Mouse (Mus musculus) forebrain, postnatal 0 days (tissue): ENCODE measurements at regions not wholly inside any gene's neighbourhood (a gene's known extent, or its start where the extent isn't known, plus 50 kb on each side); places are given as distances from the start of the nearest gene placed in this dataset.

Experiments used
- ATAC-seq: fragments of 200-750 bp; cut with Nextera tagmentation; 2 replicates; pipeline ENCODE4 v1.8.0; 2017; ENCODE audit warnings: mild to moderate bottlenecking, moderate library complexity
- DNase-seq: peaks from one replicate; pipeline ENCODE4 v3.0.0-alpha.2; 2015
- H3K27ac ChIP-seq: fragments of 300-500 bp; sonication (generic); 2 replicates; pipeline ENCODE4 v1.5.1; 2014; ENCODE audit warnings: low read depth, mild to moderate bottlenecking, antibody characterized with exemption, low read length, moderate library complexity, mixed read lengths
- H3K27me3 ChIP-seq: fragments of 300-500 bp; sonication (generic); 2 replicates; pipeline ENCODE4 v1.6.1; 2014; ENCODE audit warnings: mild to moderate bottlenecking, low read length, mixed read lengths; ENCODE audit not compliant: insufficient read depth
- H3K36me3 ChIP-seq: fragments of 300-500 bp; sonication (generic); 2 replicates; pipeline ENCODE4 v1.6.1; 2014; ENCODE audit warnings: mild to moderate bottlenecking, moderate library complexity; ENCODE audit not compliant: insufficient read depth
- H3K4me1 ChIP-seq: fragments of 300-500 bp; sonication (generic); 2 replicates; pipeline ENCODE4 v1.6.1; 2014; ENCODE audit warnings: antibody characterized with exemption; ENCODE audit not compliant: insufficient read depth
- H3K4me2 ChIP-seq: fragments of 300-500 bp; sonication (generic); 2 replicates; pipeline ENCODE4 v1.6.1; 2014; ENCODE audit warnings: low read depth, mild to moderate bottlenecking, moderate library complexity
- H3K4me3 ChIP-seq: fragments of 300-500 bp; sonication (generic); 2 replicates; pipeline ENCODE4 v1.5.1; 2014; ENCODE audit warnings: low read depth, low read length, mixed read lengths
- H3K9ac ChIP-seq: fragments of 300-500 bp; sonication (generic); 2 replicates; pipeline ENCODE4 v1.6.1; 2014; ENCODE audit warnings: mild to moderate bottlenecking
- H3K9me3 ChIP-seq: fragments of 300-500 bp; sonication (generic); 2 replicates; pipeline ENCODE4 v1.6.1; 2016; ENCODE audit warnings: low read length
- CTCF ChIP-seq: sonication (generic); IDR thresholded peaks from 2 replicates; pipeline ENCODE4 v1.5.1; 2016; ENCODE audit warnings: antibody characterized with exemption, control low read depth, low read depth
- WGBS: fragments of 180-500 bp; shearing (Covaris S2); extraction: QIAGEN DNeasy Blood & Tissue Kit; methylation state at CpG from one replicate; pipeline ENCODE4 v1.1.7; 2014; 5-methylcytosine and 5-hydroxymethylcytosine counted together

DNA sequence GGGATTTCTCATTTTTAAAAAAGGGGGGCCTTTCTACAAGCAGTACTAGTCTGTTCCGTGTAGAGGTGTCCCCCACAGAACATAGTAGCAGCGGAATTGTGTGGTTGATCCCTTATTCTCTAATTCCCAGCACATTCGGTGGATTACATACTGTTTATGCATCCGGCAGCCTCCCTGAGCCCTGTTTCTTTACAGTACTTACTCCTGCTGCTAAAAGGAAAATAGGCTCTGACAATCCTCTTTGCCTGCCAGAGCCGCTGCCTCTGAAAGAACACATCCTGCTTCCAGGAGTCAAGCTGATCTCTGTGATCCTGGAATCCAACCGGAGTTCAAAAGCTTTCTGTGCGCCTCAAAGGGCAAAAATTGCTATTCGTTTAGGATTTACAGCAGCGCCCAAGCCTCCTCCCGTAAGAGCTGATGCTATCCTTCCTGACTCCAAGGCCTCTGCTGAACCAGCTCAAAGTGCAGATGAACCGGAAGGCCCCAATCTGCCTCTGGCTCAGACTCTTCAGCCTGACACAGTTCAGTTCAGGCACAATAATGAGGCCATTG, 936.6 kb downstream of the Ndufa4 start:
- H3K9ac ChIP-seq, result 0 out of 2 replicates have a peak overlapping the region, but pooled peaks have one; percentile 23
- WGBS, result 5% methylated on average over 11 of the region's 11 CpGs
- H3K4me3 ChIP-seq, result no peak overlapping the region
- H3K36me3 ChIP-seq, result no peaks in the 10 kb centered on the region
- 0 out of 2 replicates have a peak, but pooled peaks cover 5% of the 10 kb centered on the region for H3K4me1 ChIP-seq
- H3K27me3 ChIP-seq, result no peaks in the 10 kb centered on the region
- peak overlapping the region; percentile 69 for H3K27ac ChIP-seq
- no peaks in the 10 kb centered on the region for H3K9me3 ChIP-seq
- TF ChIP-seq CTCF, result no peak
- DNase-seq (peak; percentile 61), ATAC-seq (peak; percentile 83)
- H3K4me2 ChIP-seq, result peak overlapping the region; percentile 19; the same call in 1 of the 2 replicates

GRCm38 (mm10) chr6:10969841-10970536, 937.3 kb downstream of the Ndufa4 start:
- no peaks in the 10 kb centered on the region for H3K27me3 ChIP-seq
- no peak for TF ChIP-seq CTCF
- H3K36me3 ChIP-seq, result no peaks in the 10 kb centered on the region
- peak; percentile 92 for ATAC-seq
- H3K9me3 ChIP-seq, result no peaks in the 10 kb centered on the region
- H3K4me3 ChIP-seq, result no peak overlapping the region
- no peak overlapping the region for H3K9ac ChIP-seq
- DNase-seq, result peak; percentile 68
- peak overlapping the region; percentile 69 for H3K27ac ChIP-seq
- WGBS, result 7% methylated on average over 7 of the region's 7 CpGs
- H3K4me2 ChIP-seq, result 0 out of 2 replicates have a peak overlapping the region, but pooled peaks have one; percentile 18
- H3K4me1 ChIP-seq, result 0 out of 2 replicates have a peak, but pooled peaks cover 5% of the 10 kb centered on the region

DNA sequence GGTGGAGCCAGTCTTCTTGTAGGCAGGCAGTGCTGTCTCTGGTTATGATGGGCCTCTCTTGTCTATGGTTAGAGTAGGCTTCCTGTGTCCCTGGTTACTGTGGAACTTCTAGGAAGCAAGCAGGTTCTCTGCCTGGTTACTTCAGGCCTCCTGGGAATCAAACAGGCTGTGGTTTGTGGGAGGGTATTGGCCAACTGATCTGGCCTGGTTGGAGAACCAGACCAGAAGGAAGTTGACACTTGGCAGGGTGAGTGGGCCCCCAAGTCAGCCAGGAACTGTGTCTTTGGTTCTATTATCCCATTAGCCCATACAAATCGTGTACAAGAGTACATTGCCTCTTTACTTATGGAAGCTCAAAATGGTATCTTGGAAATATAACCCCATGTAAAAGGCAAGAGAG, 963.8 kb downstream of the Ndufa4 start:
- Histone ChIP-seq H3K9me3 (no peaks in the 10 kb centered on the region), H3K4me2 (no peak overlapping the region), H3K4me3 (no peak overlapping the region), H3K4me1 (no peaks in the 10 kb centered on the region), H3K9ac (no peak overlapping the region), H3K36me3 (no peaks in the 10 kb centered on the region), H3K27ac (no peak overlapping the region), H3K27me3 (no peaks in the 10 kb centered on the region)
- DNase-seq (no peak), ATAC-seq (no peak)
- 80% methylated on average over 1 of the region's 1 CpGs for WGBS
- no peak for TF ChIP-seq CTCF

GRCm38 (mm10) chr6:10941470-10941869, 965.8 kb downstream of the Ndufa4 start:
- no peak overlapping the region for H3K4me3 ChIP-seq
- no peaks in the 10 kb centered on the region for H3K36me3 ChIP-seq
- ATAC-seq, result no peak
- no peaks in the 10 kb centered on the region for H3K4me1 ChIP-seq
- H3K9me3 ChIP-seq, result no peaks in the 10 kb centered on the region
- H3K27me3 ChIP-seq, result no peaks in the 10 kb centered on the region
- no peak for TF ChIP-seq CTCF
- WGBS, result 24% methylated on average over 3 of the region's 3 CpGs
- DNase-seq, result no peak
- H3K9ac ChIP-seq, result no peak overlapping the region
- no peak overlapping the region for H3K4me2 ChIP-seq
- no peak overlapping the region for H3K27ac ChIP-seq
